Mouse (Mus musculus): ENCODE measurements around the gene 9630041A04Rik.

DNA sequence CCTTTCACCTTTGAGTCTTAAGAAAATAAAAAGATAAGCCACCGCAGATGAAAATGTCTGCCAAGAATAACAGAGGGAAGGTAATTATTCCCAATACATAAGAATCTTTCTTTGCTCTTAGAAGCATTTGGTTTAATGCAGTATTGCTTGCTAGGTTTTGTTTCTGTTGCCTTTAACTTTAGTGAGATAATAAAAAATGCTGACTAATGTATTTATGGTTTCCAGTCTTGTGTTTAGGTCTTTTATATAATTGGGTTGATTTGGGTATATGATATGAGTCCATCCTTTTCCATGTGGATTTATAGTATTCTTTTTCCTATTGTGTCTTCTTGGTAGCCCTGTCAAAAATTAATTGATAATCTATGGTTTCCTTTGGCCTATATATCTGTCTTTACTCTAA lies 36.2 kb downstream of the 9630041A04Rik start:
- TF ChIP-seq CTCF (IDR thresholded peaks at IDR 0.05; ENCODE audit: control insufficient read depth, insufficient read depth, insufficient replicate concordance, low read depth, low read length) (no peak), POLR2A (IDR thresholded peaks at IDR 0.05; ENCODE audit: control insufficient read depth, low read depth, low read length) (no peak)
